Mouse (Mus musculus) kidney, postnatal 14 days (tissue): ENCODE measurements around the gene Jph2.
A peak's percentile ranks its signal among the peaks of the same experiment; 100 is the strongest.

Experiments
- DNase-seq: peaks from one replicate; pipeline ENCODE4 v3.0.0; 2022; ENCODE audit warnings: mixed read lengths

Gene Jph2

GRCm38 (mm10) chr2:163360858-163361623, 36.8 kb downstream of the Jph2 start:
- no peak for DNase-seq

GRCm38 (mm10) chr2:163359253-163359652, 38.5 kb downstream of the Jph2 start:
- DNase-seq: no peak

DNA sequence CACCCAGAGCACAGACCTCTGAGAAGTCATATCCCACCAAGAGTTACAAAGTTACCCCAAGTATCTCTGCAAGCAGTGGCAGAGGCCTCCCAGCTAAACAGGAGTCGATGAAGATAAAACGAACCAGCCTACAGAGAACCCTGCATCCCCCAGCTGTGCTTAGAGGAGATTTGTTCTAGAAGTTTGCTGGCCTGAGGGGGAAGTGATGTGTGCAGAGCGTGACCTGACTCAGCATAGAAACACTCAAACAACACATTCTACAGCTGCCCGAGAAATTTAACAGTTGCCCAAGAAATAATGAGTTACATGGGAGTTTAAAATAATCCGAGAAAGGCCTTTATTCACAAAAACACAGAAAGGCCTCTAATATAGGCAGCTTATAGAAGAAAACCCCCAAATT, 39.1 kb downstream of the Jph2 start:
- no peak for DNase-seq

DNA sequence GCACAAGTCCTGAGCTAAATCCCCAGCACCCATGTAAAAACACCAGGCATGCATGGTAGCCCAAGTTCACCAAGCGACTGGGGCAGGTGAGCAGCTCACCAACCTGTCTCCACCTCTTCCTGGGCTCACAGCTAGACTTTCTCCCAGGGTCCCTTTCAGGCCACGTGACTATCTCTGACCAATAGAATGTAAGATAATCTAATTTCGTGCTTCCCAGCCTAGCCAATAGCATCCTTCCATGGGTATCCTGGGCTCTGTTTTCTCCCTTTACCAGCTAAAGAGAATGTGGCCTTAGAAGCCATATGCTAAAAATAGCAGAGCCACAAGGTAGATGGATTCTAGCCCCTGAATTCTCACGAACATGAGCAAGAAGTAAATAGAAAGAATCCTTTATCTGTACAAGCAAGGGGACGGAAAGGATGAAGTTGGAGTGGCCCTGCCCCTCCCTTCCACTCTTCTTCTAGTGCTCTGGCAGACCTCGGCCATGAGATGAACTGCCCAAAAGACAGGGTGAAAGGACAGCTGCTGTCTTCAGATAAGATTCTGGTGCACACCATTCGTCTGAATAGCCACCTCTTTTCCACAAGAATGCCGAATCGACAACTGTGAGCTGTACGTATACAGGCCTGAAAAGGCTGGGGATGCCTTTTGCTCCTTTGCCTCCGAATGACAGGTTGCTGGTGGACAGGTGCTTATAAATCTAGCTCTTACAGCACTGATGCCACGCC, 41.5 kb downstream of the Jph2 start:
- no peak for DNase-seq

DNA sequence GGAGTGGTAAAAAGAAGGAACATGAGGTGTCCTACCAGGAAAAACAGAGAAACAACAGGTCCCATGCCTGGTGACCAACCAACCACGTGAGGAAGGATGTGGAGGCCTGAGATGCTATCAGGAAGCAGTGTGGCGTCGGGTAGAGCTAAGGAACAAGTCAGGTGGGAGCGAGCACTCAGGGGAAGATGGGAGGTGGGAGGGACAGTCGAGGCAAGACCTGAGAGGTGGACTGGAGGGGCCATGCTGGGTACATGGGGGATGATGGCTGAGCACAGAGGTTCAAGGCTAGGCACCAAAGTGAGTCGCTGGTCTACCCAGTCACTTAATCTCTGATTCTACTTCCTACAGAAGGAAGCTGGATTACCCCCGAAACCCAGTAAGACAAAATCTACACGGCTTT, 42.1 kb downstream of the Jph2 start:
- no peak for DNase-seq

DNA sequence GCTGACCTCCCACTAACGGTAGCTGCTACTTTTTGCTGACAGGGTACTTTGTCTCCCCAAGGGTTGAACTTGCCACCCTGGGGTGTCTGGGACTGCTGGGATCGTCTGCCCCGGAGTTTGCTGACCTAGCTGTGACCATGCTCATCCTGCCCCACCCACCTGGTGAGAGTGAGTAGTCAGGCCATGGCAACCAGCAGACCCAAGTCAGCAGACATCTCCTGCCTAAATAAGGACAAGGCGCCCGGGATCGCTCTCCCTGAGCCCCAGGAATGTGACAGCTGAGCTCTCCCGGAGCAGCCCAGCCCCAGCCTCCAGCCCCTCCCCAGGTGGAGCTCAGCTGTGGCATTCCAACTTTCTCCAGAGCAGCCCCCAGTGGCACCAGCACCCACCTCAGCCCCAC, 44.1 kb downstream of the Jph2 start:
- no peak for DNase-seq

DNA sequence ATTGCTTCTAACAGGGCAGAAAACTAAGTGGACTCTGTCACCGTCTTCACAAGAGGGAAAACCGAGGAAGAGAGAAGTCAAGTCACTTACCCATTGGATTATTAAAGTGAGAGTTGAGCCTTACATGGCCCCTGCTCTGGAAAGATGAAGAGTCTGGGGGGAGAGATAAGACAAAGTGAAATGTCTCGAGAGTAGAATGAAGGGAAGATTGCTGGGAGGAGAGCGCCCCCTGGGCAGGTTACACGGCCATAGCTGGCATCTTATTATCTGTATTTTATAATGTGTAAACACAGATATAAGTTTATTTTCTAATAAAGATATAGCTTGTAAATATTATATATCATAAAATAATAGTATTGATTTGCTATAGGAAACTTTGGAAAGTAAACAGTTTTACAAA, 47.4 kb downstream of the Jph2 start:
- no peak for DNase-seq

DNA sequence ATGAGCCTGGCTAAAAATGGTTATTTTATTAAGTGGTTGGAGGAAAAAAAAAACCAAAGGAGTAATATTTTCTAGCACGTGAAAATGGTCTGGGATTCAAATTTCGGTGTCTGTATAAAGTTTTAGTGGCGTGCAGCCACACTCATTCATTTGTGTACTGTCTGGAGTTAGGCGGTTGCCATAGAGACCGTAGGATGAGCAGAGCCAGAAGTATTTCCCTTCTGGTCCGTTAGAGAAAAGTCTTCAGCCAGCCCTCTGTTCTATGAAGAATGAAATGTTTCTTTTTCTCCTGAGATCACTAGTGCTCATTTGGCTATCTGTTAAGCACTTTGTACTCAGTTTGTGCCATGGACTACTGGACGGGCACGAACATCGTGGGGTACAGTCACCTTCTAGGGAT, 48.4 kb downstream of the Jph2 start:
- DNase-seq: peak; percentile 34

DNA sequence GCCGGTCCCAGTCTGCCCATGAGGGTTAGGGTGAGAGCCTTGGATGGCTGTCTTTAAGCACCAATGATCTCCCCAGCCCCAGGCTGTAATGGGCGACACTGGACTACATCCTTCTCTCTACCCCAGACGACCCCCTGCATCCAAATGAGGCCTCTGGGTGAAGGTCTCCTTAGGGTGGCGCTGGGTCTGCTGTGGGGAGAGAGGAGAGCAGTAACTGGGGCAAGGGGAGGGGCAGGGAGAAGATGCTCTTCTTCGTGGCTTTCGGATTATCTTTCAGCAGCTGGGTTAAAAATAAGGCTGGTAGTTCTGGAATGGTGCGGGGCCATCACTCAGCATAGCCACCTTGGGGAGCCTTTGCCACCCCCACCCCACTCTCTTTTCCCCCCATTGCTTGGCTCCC, 49.1 kb downstream of the Jph2 start:
- DNase-seq: no peak

GRCm38 (mm10) chr2:163347517-163348184, 50.1 kb downstream of the Jph2 start:
- no peak for DNase-seq

GRCm38 (mm10) chr2:163346497-163346896, 51.3 kb downstream of the Jph2 start:
- no peak for DNase-seq

DNA sequence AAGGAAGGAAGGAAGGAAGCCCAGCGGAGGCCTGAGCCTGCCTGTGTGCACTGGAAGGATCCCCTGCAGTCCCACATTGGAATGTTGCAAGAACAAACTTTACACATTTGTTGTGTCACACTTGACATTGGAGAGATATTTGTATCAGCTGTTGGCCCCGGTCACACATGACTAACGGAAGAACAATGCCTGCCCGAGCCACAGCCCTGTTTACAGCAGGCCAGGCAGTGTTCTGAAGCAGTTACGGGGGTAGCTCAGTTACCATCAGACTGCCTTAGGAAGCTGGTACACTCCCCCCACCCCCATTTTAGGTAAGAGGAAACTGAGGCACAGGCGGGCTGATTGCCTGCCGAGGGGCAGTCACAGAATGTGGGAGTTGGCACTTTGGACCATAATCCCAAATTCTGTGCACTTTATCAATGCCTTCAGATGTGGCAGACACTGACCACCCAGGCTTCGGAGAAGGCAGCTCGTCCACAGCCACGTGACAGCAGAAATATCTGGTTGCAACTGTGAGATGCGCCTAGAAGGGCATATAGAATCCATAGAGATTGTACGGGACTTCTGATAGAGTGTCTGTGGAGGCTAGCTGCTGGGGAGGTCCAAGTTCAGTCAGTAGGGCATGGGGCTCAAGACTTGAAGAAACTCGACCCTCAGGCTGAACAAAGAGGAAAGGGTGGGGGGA, 52.7 kb downstream of the Jph2 start:
- peak; percentile 17 for DNase-seq

DNA sequence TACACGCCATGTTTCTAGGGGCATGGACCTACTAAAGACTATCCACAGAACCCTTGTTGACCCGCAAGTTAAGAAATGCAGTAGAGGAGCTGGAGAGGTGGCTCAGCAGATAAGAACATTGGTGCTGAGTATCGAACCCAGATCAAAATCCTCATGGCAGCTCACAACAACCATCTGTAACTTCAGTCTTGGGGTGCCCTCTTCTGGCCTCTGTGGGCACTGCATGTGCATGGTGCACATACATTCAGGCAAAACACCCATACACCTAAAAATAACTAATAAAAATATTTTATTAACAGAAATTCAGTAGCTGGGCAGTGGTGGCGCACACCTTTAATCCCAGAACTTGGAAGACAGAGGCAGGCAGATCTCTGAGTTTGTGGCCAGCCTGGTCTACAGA, 54.1 kb downstream of the Jph2 start:
- peak; percentile 15 for DNase-seq

- peak; percentile 74 for DNase-seq
Observed at GRCm38 (mm10) chr2:163340263-163340662, 57.5 kb downstream of the Jph2 start.

GRCm38 (mm10) chr2:163332368-163333055, 65.3 kb downstream of the Jph2 start:
- no peak for DNase-seq

GRCm38 (mm10) chr2:163331423-163331822, 66.4 kb downstream of the Jph2 start:
- DNase-seq: no peak

GRCm38 (mm10) chr2:163330742-163331141, 67.1 kb downstream of the Jph2 start:
- DNase-seq: peak; percentile 57

DNA sequence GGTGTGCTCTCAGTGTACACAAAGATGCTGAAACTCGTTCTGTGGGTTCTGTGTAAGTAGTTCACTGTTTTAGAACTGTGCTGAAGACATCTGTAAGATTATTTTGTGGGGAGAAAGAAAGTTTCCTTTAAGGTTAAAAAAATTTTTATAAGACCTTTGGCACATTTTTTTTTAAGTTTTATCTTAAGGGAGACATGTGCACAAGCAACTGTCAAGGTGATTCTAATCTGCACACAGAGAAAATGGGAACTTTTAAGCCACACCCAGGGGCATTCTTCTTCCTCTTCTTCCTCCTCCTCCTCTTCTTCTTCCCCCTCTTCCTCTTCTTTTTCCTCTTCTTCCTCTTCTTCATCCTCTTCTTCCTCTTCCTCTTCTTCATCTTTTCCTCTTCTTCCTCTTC, 74.6 kb downstream of the Jph2 start:
- no peak for DNase-seq

DNA sequence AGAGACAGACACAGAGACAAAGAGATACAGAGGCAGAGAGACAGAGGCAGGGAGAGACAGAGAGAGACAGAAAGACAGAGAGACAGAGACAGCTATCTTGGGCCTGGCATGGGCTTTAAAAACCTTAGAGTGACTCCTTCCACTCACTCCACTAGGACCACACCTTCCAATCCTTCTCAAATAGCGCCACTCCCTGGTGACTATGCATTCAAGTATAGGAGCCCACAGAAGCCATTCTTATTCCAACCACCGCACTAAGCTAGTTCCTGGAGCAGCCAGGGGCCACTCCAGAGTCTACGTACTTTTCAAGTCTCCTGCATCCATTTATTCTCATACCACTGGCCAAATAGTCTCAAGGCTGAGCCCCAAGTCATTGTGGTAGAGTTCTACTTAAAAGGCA, 79.0 kb downstream of the Jph2 start:
- DNase-seq: no peak

DNA sequence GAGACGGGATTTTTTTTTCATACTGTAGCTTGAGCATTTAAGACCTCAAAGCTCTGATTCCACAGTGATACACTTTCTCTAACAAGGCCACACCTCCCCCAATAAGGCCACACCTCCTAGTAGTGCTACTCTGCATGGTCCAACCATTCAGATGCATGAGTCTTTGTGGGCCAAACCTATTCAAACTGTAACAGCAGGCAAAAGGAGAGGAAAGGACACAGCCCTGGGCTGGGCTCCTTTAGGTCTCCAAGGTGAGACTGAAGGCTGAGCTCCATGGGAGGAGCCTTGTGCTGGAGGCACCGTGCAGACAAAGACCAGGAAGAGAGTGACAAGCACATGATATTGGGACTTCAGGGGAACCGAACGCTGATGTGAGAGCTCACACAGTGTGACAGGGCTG, 80.5 kb downstream of the Jph2 start:
- DNase-seq: no peak

DNA sequence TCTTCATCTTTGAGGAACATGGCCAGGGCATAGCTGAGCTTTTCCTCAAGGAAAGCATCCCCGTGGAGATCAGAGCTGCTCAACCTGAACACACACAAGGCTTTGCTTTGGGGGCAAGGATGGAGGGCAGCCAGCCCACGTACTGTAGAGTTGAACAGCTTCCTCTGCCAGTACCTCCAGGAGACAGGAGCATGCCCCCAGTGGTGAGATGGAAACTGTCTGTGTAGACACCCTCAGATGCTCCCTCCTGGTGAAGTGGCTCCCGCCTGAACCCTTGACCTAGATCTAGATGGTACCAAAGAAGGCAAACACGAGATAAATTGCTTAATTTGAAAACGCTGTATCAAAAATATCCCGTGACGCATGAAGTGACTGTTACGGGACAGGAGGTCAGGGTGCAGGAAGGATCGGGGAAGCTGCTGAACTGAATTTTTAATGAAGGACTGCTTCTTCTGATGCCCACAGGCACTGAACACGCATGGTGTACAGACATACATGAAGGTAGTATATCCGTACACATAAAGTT, 87.6 kb downstream of the Jph2 start:
- no peak for DNase-seq

DNA sequence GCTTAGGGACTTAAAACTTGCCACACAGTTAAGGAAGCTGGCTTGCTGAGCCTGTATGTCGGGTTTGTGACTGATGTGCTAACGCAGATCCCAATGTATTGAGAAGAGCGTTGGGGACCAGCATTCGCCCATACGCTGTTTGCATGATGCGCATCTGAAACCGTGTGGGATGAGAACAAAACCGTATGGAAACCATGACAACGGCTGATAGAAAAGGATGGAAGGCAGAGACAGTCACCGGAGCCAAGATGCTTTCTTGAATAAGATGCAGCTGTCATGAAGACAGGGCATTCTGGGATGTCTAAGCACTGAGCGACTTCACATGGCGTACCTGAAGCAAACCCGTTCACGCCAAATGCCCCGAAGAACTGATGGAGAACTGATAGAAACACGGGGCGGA, 88.4 kb downstream of the Jph2 start:
- DNase-seq: no peak

DNA sequence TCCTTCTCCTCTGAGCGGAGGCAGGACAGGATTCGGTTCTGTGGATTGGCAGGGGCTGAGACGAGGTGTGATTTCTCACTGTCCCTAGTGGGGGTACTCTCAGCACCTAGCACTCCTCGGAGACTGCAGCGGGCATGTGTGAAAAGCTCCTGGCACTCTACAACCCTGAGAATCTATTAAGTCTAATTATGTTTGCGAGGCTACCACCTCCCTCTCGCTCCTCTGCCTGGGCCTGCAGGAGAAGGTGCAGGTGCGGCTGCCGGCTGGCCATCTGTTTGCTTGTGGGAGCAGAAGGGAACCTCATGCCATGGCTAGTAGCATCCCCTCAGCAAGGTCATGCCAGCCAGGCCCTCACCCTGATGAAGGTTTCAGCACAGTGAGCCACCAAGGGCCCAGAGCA, 94.8 kb downstream of the Jph2 start:
- no peak for DNase-seq
